Mouse (Mus musculus) kidney, adult 18-20 months (tissue): Measurements from ENCODE around the gene Cryab.

Experiments
- DNase-seq: peaks from one replicate; pipeline ENCODE4 v3.0.0; 2021

Cryab gene

DNA sequence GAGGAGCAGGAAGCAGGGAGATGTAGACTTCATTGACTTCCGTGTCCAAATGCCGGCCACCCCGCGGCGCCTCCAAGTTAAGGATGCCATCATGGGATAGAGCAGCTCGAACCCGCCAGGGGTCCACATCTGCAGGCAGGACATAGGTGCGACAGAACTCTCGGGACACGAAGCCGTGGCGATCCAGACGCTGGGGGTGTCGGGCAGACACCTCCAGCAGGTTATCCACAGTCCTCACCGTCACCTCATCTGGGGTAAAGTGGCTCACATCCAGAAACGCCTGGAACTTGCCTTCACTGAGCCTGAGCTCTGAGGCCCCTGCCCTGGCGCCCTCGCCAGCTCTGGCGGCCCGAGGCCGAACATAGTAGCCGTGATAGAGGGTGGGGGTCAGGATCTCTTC, at the start of gene Cryab:
Gene Cryab, plus strand, starts transcription at position 3 of the 400 bp plus-strand sequence.
- DNase-seq: no peak

DNA sequence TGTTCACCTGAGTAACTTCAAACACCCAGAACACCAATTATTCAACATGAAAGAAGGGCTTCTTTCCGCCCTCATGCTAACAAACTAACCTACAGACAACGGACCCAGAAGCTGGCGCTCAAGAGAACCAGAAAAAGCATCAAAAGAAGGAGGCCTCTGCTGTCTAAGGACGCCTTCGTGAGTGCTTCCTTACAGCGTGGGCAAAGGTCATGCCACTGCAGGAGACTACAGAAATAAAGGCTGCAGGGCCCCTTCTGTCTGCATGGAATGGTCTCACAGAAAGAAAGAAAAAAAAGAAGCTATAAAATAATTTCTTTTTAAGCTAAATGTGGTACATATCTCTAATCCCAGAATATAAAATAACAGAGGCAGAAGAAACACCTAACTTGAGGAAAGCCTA, 46.2 kb upstream of the Cryab start:
- DNase-seq: no peak

DNA sequence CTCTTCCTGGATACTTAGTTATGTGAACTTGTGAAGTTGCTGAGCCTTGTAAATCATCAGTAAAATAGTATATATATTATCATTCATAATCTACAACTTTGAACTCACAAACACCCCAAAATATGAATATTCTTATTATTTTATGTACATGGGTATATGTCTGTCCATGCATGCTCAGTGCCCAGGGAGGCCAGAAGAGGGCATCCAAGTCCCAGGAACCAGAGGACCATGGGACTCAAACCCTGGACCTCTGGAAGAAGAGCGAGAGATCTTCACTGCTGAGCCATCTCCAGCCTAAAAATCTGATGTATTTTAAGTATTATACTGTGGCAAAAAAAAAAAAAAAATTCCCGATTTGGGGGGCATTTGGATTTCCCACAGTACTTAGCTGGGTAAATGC, 42.0 kb upstream of the Cryab start:
- peak; percentile 41 for DNase-seq

DNA sequence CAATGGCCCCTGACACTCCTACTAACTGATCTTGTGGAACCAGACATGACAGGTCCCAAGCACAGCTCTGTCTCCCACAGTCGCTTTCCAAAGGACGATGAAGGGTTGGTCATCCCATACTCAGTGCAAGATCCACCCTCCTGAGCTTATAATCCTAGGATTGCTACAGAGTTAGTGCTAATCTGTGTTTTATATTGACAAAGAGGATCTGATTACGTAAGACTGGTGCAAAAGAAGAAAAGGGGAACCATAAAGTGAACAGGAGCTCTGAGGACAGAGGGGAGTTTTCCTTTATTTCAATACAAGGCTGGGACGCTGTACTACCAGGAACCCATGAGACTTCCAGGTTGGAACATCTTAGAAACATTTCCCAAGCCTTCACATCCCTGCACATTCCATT, 39.8 kb upstream of the Cryab start:
- no peak for DNase-seq

DNA sequence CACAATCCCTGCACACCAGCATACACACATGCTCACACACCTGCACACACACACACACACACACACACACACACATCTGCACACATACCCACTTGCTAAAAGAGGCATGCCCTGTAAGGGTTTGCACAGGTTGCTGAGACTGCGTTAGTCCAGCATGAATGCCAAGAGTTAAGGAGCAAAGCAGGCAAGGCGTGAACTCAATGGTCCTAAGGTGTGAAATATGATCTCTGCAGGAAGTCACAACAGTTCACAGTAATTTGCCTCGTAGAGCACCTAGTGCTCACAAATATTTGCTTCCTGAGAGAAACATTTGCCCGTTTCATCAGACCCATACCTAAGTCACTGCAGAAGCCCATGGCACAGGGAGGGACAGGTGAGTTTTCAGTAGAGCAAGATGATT, 36.9 kb upstream of the Cryab start:
- DNase-seq: no peak

DNA sequence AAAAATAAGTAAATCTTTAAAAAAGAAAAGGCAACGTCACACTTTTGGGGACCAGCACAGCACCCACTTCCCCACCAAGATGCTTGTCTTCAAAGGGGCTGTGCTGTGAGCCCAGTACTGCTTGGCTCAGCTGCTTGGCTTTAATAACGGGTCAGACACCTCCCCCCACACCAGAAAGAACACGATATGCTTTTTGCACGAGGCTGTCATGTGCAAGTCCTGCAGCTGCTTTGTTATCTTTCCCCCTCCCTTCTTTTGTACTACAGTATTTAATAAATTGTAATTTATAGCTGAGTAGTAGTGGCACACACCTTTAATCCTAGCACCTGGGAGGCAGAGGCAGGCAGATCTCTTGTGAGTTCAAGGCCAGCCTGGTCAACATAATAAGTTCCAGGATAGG, 32.2 kb upstream of the Cryab start:
- no peak for DNase-seq

DNA sequence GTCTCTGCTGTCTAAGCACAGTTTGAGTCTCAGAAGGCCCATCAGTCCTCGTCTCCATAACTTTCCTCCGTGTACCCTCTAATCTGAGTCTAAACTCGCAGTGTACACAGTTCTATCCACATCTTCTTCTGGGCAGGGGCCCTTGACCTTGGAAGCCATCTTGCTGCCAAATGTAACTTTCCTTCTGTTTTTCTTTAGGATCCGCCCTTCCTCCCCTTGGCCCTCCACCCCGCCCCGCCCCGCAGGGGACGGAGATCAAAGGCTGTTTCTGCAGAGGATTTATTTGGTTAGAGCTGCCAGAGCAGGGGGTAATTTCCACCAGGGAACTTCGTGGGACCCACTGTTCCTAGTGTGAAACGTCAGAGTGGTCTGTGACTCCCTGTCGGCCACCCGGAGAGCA, 30.1 kb upstream of the Cryab start:
- DNase-seq: no peak

DNA sequence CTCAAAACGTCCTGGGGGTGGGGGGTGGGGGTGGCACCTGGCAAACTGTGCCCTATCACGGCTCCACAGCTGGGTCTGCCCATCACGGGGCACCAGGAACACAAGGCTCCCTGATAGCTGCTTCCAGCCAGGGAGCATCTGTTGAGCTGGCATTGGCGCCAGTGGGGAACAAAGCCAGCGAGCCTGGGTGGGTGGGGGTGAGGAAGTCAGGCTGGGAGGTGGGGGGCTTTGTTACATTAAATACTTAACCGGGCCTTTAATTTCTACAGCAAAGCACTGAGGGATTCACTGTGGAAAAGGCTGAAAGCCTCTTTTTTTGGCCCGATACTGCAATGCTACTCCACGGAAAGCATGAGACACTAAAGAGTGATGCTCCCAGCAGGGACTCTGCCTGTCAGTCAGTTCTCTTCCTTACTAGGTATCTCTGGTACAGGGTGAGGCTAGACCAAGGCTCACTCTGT, 28.6 kb upstream of the Cryab start:
- DNase-seq: no peak

DNA sequence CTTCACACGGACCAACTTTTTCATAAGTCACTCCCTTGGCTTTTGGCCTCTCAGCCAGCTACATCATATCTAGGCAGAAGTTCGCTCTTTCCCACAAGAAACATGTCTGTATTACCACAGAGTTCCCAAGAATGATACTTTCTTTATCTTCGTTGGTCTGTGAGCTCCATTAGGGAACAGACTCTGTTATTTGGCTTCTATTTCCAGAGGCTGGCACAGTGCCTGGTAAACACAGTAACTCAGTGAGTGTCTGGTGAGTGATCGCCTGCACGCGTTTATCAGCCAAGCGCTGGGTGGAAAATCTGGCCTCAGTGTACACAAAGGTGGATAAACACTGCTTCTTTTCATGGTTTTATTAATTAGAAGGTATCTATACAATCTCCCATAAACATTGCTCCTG, 27.7 kb upstream of the Cryab start:
- peak; percentile 54 for DNase-seq

DNA sequence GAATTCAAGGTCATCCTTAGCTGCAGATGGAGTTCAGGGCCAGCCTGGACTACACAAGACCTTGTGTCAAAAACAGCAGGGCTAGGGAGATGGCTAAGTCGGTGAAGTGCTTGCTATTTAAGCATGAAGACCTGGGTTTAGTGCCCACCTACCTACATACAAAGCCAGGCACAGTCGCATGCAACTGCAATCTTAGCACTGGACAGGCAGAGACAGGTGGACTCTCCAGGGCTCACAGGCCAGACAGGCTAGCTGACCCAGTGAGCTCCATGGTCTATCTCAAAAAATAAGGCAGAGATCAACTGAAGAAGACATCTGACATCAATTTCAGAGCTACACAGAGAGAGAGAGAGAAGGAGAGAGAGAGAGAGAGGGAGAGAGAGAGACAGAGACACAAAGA, 27.0 kb upstream of the Cryab start:
- DNase-seq: no peak

DNA sequence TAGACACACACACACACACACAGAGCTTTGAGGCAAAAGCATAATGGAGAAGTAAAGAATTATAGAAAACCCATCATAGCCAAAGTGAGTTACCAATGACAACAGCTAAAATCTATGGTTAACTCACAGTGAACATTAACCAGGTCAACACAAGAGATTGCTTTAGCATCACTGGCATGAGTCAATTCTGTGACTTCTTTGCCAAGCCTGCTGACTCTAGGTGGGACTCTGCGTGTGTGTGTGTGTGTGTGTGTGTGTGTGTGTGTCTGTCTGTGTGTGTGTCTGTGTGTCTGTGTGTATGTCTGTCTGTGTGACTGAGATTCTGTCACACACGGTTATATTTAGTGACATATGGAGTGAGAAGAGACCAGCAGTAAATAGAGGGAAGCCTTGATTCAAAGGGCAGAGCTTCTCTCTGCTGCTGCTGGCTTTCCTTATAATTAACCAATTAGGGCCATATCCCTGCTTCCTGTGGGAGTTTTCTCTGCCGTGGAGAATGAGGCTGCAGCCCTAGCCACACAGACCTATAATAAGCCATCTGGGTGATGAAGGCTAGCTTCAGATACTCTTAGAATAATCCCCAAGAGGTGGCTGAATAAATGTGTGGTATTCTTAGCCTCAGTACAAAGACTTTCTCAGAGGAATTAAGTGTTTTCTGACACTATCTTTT, 26.3 kb upstream of the Cryab start:
- no peak for DNase-seq

DNA sequence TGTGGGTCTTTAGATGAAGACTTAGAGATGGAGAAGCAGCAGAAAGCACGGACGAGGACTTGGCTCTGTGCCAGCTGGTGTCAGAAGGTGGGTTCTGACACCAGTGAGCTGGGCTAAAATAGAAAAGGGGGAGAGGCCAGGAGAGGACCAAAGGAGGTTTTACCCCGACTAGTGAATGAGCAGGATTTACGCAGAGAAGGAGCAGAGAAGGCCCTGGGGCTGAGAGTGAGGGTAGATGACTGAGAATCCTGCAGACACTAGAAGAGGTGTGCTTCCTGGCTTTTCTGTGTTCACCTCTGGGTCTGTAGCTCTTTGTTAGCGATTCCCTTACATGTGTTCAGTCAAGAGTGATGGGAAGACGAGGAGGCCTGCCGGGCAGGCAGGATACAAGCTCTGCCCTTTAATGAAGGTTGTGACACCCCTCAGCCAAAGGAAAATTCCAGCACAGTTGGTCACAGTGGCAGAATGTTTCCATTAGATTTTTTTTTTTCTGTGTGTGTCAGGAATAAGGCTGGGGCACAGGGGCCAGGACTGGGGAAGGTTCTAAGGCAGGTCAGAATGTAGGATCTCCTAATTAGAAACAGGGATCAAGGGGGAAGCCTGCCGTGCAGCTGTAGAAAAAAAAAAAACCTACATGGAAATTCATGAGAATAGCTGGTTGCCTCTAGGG, 25.1 kb upstream of the Cryab start:
- DNase-seq: no peak

DNA sequence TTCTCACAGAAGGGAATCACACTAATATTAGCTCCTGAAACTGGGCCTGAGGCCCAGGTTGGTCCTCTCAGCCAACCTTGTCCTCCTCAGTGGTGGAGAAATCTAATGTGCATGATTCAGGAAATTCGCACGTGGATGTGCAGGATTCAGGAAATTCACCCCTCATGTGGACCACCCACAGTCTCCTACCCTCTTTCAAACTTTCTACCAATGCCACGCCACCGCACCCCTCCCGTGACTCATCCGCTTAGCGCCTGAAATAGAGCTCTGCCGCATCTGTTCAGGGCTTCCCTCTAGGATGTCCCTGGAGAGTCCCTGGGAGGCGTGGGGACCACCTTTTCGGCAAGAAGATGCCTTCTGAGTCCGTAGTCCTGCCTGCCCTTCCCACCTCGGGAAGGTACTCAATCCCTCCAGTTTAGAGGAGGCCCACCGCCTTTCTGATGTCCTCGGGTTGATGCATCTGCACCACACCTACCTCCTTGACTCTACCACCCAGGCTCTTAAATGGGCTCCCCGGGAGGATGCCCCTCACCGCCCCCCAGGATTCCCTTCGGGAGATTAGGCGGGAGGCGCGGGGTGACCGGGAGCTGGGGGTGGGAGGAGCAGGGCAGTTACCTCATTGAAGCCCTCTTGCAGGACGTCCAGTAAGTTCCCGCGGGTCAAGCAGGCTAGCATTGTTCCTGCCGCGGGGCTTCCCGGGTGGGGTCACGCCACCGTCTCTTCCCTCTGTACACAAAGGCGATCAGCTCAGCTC, 23.8 kb upstream of the Cryab start:
- no peak for DNase-seq

DNA sequence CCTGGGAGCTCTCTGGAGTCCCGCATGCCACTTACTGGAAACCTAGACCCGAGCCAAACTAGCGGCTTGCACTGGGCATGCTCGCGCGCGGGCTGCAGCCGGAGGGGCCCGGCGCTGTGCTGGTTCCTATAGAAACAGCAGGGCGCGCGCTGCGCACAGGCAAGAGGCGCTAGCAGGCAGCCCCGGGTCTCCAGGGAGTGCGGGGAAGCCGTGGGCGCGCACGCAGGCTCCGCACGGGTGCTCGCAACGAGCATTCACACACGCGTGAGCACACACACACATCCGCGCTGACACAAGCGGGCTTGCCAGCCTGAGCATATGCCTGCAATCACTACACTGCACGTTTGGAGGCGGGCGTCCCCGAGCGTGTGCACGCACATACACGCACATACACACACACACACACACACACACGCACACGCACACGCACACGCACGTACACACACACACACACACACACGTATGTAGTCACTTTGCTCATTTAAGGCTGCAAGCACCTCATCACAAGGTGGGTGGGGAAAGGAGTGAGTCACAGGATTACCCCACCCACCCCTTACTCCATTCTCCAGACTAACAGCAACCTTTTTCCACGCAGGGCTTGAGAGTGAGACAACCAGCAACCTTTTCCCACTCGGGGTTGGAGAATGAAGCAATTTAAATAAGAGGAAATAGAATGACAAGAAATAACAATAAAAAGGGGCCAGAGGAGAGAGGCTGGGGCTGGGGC, 23.0 kb upstream of the Cryab start:
- peak; percentile 59 for DNase-seq

DNA sequence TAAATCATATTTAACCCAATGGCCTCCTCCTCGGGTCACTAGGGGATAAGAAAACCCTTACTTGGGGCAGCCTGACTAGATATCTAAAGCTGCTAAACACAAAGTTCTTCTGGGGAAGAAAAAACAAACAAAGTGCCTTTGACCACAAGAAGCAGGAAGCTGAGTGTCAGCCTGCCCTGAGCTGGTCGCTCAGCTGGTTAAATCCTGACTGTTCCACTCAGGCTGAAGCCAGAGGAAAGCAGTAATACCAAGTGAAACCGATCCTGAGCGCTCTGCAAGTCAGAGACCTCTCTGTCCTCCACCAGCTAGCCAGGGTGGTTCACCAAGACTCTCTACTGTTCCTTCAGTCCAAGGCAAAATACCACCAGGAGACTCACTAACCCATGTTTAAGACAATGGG, 21.5 kb upstream of the Cryab start:
- DNase-seq: no peak

DNA sequence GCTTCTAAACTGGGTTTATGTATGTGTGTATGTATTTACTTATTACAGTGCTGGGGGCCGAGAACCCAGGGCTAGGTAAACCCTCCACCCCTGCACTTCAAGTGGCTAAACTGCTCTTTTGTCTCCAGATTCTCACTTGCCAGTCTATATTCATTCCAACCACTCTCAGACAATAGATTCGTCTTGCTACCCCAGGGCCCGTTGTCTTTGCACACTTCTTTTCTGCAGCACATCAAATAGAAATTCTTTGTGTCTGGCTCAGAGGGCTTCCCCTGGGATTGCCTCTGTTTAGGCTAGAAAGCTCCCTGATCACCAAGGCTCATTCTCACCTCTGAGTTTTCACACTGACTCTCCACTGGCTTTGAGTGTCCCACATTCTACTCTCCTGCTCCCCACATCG, 18.6 kb upstream of the Cryab start:
- DNase-seq: no peak

DNA sequence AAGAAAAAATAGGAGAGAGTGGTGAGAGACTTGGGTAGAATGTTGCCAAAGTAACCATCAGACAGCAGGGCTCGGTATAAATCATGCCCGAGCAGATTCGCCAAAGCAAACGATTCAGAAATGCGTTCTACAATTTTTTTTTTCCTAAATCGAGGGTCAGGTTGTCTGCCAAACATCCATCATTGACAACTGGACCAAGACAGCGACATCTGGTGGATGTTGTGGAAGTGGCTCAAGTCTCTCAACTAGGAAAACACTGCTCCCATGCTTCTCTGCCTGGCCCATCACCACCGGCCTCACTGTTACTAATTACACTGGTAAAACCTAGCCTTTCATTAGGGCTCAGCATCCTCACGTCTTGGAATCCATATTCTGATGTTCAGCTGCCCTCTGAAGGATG, 16.1 kb upstream of the Cryab start:
- DNase-seq: peak; percentile 63

DNA sequence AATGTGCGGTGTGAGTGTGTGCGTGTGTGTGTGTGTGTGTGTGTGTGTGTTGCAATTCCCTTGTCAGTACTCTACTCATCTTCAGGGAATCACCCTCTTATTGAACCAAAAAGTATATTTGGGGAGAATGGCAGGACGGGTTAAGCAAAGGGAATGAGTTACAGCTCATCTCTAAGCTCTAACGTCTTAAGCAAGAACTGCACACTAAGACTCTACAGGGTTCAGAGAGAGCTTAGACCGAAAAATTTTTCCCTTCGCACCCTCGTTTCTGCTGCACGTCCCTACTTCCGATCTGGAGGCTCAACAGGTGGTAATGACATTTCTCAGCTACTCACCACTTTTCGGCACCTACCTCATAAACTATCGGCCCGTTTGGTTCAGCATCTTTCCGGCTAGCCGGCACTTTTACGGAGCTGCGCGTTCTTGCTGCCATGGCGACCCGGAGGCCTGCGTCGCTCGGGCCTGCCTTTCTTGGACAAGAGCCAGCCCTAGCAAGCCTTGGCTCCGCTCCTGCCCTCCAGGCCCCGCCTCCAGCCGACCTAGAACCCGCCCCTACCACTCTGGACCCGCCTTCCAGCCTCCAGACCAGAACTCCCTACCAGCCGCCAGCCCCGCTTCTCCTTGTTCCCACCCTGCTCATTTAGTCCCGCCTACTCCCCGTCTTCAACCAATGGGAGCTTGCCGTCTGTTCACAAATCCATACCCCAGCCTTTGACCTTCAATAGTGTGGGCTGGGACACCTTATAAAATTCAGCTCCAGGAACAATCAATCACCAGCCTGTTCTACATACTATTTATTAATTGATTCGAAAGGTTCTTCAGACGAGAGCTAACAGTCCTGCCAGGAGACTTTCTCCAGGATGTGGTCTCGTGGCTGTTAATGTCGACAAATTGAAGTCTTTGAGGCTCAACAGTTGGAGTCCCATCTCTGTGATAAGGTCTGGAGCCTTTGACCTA, 11.9 kb upstream of the Cryab start, which contains the start of gene Dixdc1:
Gene Dixdc1, minus strand, starts transcription at position 604 of the 957 bp plus-strand sequence.
- DNase-seq: peak; percentile 98

DNA sequence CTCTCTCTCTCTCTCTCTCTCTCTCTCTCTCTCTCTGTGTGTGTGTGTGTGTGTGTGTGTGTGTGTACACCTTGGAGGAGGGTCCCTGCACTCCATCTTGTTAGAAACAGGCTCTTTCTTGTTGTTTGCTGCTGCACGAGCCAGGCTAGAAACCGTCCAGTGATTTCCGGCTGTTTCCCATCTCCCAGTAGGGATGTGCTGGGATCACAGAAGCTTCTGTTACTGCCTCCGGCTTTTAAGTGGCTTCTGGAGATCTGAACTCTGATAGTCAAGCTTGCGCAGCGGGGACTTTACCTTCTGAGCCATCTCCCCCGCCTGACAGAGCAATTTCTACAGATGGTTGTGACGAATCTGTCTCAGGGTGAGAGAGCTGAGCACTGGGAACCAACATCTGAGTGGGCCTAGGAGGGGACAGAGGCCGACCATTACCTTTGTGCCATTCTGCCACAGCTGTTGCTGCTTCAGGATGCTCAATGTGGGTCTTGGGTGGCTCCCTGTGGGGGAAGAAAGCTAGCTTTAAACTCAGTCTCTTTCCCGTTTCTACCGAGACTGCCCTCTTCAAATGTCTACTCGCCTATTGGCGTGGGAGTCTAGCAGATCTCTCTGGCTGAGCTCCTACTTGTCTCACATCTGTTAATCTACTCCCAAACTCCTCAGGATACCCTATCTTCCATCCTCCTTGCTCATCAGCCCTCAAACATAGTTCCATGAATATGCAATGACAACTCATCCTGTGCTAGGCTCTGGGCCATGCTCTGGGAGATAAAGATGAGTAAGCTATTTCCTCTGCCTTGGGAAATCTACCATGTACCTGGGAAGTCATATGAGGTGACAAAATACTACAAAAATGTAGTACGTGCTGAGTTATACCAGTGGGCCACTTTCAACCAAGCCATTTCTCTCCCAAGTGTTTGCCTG, 10.0 kb upstream of the Cryab start:
- no peak for DNase-seq

DNA sequence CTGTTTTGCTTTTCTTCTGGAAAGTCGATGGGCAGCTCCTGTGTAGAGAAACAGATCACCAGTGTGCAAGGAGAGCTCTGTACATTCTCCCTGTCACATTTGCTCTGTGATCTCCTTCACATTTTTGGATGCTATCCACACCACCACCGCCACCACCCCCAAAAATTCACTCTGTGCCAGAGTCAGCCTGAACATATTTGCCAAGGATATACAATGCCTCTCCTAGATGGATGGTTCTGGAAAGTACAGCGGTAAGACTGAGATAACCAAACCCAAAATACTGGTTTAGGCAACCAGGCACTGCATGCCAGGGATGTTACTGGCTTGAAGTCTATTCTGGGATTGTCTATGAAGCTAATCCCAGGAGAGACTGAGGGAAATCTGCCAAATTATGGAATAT, 8.9 kb upstream of the Cryab start:
- no peak for DNase-seq

DNA sequence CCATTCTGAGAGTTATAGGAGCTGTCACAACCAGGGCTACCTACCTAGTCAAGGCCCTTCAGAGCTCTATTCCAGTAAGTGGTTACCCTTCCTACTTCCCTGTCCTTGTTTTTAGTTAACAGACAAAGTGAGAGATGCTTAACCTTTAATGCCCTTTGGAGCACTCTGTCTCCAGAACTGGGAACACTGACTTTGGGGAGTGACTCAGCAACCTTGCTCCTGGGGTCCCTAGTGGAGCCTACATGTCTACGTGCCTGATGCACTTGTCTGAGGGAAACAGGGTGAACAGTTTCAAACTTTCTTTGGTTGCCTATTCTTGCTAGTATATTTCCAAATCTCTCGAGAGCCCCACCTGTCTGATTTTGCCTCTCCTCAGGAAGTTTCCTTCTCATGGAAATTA, 8.4 kb upstream of the Cryab start:
- DNase-seq: no peak
